Mouse (Mus musculus): ENCODE measurements around the gene Olfr1082. TPM values are rescaled to one million over a fixed set of nuclear protein-coding genes. Genes with fewer than 3 reads are reported as not detected.
"Not testable (repeated sequence)": the region's sequence is repeated elsewhere in the genome, so short reads cannot be mapped to it uniquely, and the experiment has no call there.

The Olfr1082 gene
- total RNA-seq (2021) = not detected
- long read RNA-seq = 0 reads

DNA sequence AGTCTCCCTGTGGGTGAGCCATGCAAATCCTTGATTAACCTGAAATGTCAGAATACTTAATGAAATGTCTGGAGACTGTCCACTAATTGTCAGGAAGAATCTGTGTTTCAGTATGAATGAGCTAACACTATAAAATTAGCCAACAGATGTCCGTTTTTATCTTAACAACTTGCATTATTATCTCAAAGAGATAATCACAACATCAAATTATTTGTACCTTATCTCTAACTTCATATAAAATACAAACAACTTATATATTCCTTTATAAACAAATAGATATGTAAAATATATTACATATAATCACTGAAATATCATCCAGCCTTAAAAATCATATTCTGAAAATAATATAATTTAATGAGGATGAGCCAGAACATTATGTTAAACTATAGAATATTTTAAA lies at the start of gene Olfr1082:
Olfr1082 (minus strand) TSS at position 101 of the 400 bp plus-strand sequence.
- not testable (repeated sequence) for DNase-seq (ENCODE audit: low spot score in 2 of 2)

DNA sequence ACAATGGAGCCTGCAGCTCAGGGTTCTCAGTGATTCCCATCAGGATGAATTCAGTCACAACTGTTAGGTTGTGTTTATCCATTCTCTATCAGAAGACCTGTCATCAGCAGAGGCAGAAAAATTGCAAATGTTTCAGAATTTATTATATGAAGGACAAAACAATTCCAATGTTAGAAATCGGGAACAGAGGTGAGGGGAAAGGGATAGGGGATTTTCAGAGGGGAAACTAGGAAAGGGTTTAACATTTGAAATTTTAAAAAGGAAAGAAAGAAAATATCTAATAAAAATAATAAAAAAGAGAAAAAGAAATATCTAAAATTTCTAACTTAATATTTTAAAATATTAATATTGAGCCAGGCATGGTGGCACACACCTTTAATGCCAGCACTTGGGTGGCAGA lies 40.9 kb upstream of the Olfr1082 start, which contains the start of gene Olfr1084:
Olfr1084 (minus strand) TSS at position 101 of the 400 bp plus-strand sequence.
- DNase-seq (ENCODE audit: low spot score in 2 of 2) = not testable (repeated sequence)

DNA sequence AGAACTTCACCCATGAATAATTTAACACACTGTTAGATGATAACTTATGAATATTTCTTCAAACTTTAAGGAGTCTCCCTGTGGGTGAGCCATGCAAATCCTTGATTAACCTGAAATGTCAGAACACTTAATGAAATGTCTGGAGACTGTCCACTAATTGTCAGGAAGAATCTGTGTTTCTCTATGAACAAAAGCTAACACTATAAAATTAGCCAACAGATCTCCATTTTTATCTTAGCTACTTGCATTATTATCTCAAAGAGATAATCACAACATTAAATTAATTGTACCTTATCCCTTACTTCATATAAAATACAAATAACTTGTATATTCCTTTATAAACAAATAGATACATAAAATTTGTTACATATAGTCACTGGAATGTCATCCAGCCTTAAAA lies 40.6 kb downstream of the Olfr1082 start, which contains the start of gene Olfr1080:
Olfr1080 (minus strand) TSS at position 101 of the 400 bp plus-strand sequence.
- not testable (repeated sequence) for DNase-seq (ENCODE audit: low spot score in 2 of 2)

Other genes starting within 250 kb of the Olfr1082 start
- not detected for gene Olfr1055, start 248.7 kb downstream of the Olfr1082 start, total RNA-seq (2021)
- not detected for gene Olfr1056, start 236.5 kb downstream of the Olfr1082 start, total RNA-seq (2021)
- gene Olfr1057, start 220.6 kb downstream of the Olfr1082 start, total RNA-seq (2021) = not detected
- not detected for gene Olfr1058, start 210.4 kb downstream of the Olfr1082 start, total RNA-seq (2021)
- gene Olfr1061, start 184.9 kb downstream of the Olfr1082 start, total RNA-seq (2021) = not detected
- not detected for gene Olfr1062, start 172.2 kb downstream of the Olfr1082 start, total RNA-seq (2021)
- gene Olfr1065, start 148.4 kb downstream of the Olfr1082 start, total RNA-seq (2021) = not detected
- gene Olfr1066, start 142.7 kb downstream of the Olfr1082 start, total RNA-seq (2021) = not detected
- gene Olfr228, start 111.6 kb downstream of the Olfr1082 start, total RNA-seq (2021) = not detected
- gene Olfr1076, start 90.5 kb downstream of the Olfr1082 start, total RNA-seq (2021) = not detected
- not detected for gene Olfr1079, start 56.5 kb downstream of the Olfr1082 start, total RNA-seq (2021)
- not detected for gene Olfr1080, start 40.7 kb downstream of the Olfr1082 start, total RNA-seq (2021)
- not detected for gene Olfr1084, start 40.8 kb upstream of the Olfr1082 start, total RNA-seq (2021)
- not detected for gene Olfr1085, start 63.1 kb upstream of the Olfr1082 start, total RNA-seq (2021)
- gene Olfr1086, start 81.1 kb upstream of the Olfr1082 start, total RNA-seq (2021) = not detected
- gene Olfr1087, start 99.4 kb upstream of the Olfr1082 start, total RNA-seq (2021) = not detected
- gene Olfr1089, start 134.7 kb upstream of the Olfr1082 start, total RNA-seq (2021) = not detected
- not detected for gene Olfr1090, start 160.0 kb upstream of the Olfr1082 start, total RNA-seq (2021)
- gene Olfr1093, start 183.5 kb upstream of the Olfr1082 start, total RNA-seq (2021) = not detected
- not detected for gene Olfr141, start 211.1 kb upstream of the Olfr1082 start, total RNA-seq (2021)
- not detected for gene Olfr1094, start 225.7 kb upstream of the Olfr1082 start, total RNA-seq (2021)

Data from layer of hippocampus, adult 18-20 months (tissue).